Mouse (Mus musculus) CH12.LX (cell line): ENCODE measurements around the gene Ucp2. TPM values are rescaled to one million over a fixed set of nuclear protein-coding genes. Genes with fewer than 3 reads are reported as not detected.

Source experiments
- DNase-seq: peaks from one replicate; pipeline ENCODE4 v3.0.0-alpha.2; 2013; ENCODE audit errors: extremely low read depth
- H3K27ac ChIP-seq: 2 replicates; pipeline ENCODE4 v1.5.1; 2012; ENCODE audit warnings: low read depth, mild to moderate bottlenecking, control low read depth, moderate library complexity; ENCODE audit not compliant: insufficient read depth
- H3K27me3 ChIP-seq: replicated peaks from 2 replicates; pipeline ENCODE3; 2012; ENCODE audit warnings: inconsistent platforms
- H3K36me3 ChIP-seq, 2 experiments: replicated peaks in 1 of 2; 2 replicates each; pipeline versions ENCODE3 to v1.6.1; 2012; ENCODE audit warnings: inconsistent platforms in 1 of 2, low read length in 1 of 2, mild to moderate bottlenecking in 1 of 2, mixed read lengths in 1 of 2, moderate library complexity in 1 of 2; ENCODE audit not compliant: control insufficient read depth in 1 of 2, insufficient read depth in 1 of 2
- H3K4me1 ChIP-seq, 2 experiments: 2 replicates each; pipeline ENCODE4 v1.6.1; 2012; ENCODE audit warnings: inconsistent platforms in 1 of 2, moderate library complexity in 1 of 2; ENCODE audit not compliant: insufficient read depth in 2 of 2, control insufficient read depth in 1 of 2
- H3K4me2 ChIP-seq: 2 replicates; pipeline ENCODE4 v1.6.1; 2012; ENCODE audit warnings: low read depth, mild to moderate bottlenecking, control low read depth; ENCODE audit not compliant: poor library complexity, insufficient read depth, severe bottlenecking
- H3K4me3 ChIP-seq, 3 experiments: fragments of 150-350 bp in 1 of 3; sonication (generic) in 1 of 3; replicated peaks in 1 of 3; 2 replicates each; pipeline versions ENCODE3 to v1.5.1; 2011 to 2012; ENCODE audit warnings: low read depth in 2 of 3, low read length in 2 of 3, mild to moderate bottlenecking in 2 of 3, moderate library complexity in 2 of 3, control low read depth in 1 of 3, improper control_type of control experiment in 1 of 3, inconsistent platforms in 1 of 3, mixed read lengths in 1 of 3; ENCODE audit not compliant: poor library complexity in 1 of 3
- H3K79me2 ChIP-seq: replicated peaks from 2 replicates; pipeline ENCODE4 v1.6.1; 2012; ENCODE audit warnings: mild to moderate bottlenecking, moderate library complexity; ENCODE audit not compliant: control insufficient read depth, poor library complexity, insufficient read depth, severe bottlenecking; ENCODE audit errors: extremely low read depth
- H3K9ac ChIP-seq: 2 replicates; pipeline ENCODE4 v1.6.1; 2012; ENCODE audit warnings: low read depth, mild to moderate bottlenecking, control low read depth, moderate library complexity; ENCODE audit not compliant: insufficient read depth
- H3K9me3 ChIP-seq: replicated peaks from 2 replicates; pipeline ENCODE3; 2012; ENCODE audit warnings: low read length, inconsistent platforms, mixed read lengths
- CHD2 ChIP-seq: IDR thresholded peaks from 2 replicates; pipeline ENCODE4 v1.6.1; 2011; ENCODE audit warnings: low read length, improper control_type of control experiment
- ELF1 ChIP-seq: IDR thresholded peaks from 2 replicates; pipeline ENCODE4 v1.6.1; 2014; ENCODE audit warnings: low read depth, mild to moderate bottlenecking, inconsistent platforms, low read length, improper control_type of control experiment
- EP300 ChIP-seq: IDR thresholded peaks from 2 replicates; pipeline ENCODE4 v1.6.1; 2011; ENCODE audit warnings: low read length, improper control_type of control experiment
- GABPA ChIP-seq: IDR thresholded peaks from 2 replicates; pipeline ENCODE4 v1.6.1; 2012; ENCODE audit warnings: low read depth, low read length, improper control_type of control experiment, inconsistent platforms; ENCODE audit not compliant: insufficient replicate concordance
- HCFC1 ChIP-seq: IDR thresholded peaks from 2 replicates; pipeline ENCODE4 v1.6.1; 2012; ENCODE audit warnings: low read depth, mild to moderate bottlenecking, inconsistent platforms, low read length, improper control_type of control experiment
- JUN ChIP-seq: IDR thresholded peaks from 2 replicates; pipeline ENCODE4 v1.6.1; 2011; ENCODE audit warnings: low read depth, mild to moderate bottlenecking, low read length, improper control_type of control experiment, moderate library complexity; ENCODE audit not compliant: insufficient read depth
- KAT2A ChIP-seq: IDR thresholded peaks from 2 replicates; pipeline ENCODE4 v1.6.1; 2012; ENCODE audit warnings: low read length, improper control_type of control experiment, inconsistent platforms; ENCODE audit not compliant: insufficient replicate concordance
- MAX ChIP-seq: IDR thresholded peaks from 2 replicates; pipeline ENCODE4 v1.6.1; 2011; ENCODE audit warnings: low read length, improper control_type of control experiment
- MXI1 ChIP-seq: IDR thresholded peaks from 2 replicates; pipeline ENCODE4 v1.6.1; 2011; ENCODE audit warnings: mild to moderate bottlenecking, low read depth, low read length, improper control_type of control experiment
- MYC ChIP-seq: IDR thresholded peaks from 2 replicates; pipeline ENCODE4 v1.6.1; 2011; ENCODE audit warnings: low read depth, mild to moderate bottlenecking, improper control_type of control experiment, low read length
- NELFE ChIP-seq: IDR thresholded peaks from 2 replicates; pipeline ENCODE4 v1.6.1; 2011; ENCODE audit warnings: low read depth, low read length, improper control_type of control experiment
- PAX5 ChIP-seq: IDR thresholded peaks from 2 replicates; pipeline ENCODE4 v1.6.1; 2012; ENCODE audit warnings: low read length, inconsistent platforms, mixed read lengths
- POLR2A ChIP-seq: IDR thresholded peaks from 2 replicates; pipeline ENCODE4 v1.6.1; 2011; ENCODE audit warnings: low read depth, mild to moderate bottlenecking, improper control_type of control experiment, low read length
- RAD21 ChIP-seq: IDR thresholded peaks from 2 replicates; pipeline ENCODE4 v1.6.1; 2011; ENCODE audit warnings: low read depth, mild to moderate bottlenecking, low read length, improper control_type of control experiment, moderate library complexity
- RCOR1 ChIP-seq: conservative IDR thresholded peaks from 2 replicates; pipeline ENCODE4 v1.6.1; 2012; ENCODE audit warnings: low read depth, mild to moderate bottlenecking, inconsistent platforms, low read length, improper control_type of control experiment
- SIN3A ChIP-seq: IDR thresholded peaks from 2 replicates; pipeline ENCODE4 v1.6.1; 2012; ENCODE audit warnings: low read length, improper control_type of control experiment, inconsistent platforms
- SMC3 ChIP-seq: IDR thresholded peaks from 2 replicates; pipeline ENCODE4 v1.6.1; 2011; ENCODE audit warnings: low read depth, low read length, improper control_type of control experiment
- TCF12 ChIP-seq: IDR thresholded peaks from 2 replicates; pipeline ENCODE4 v1.6.1; 2014; ENCODE audit warnings: low read depth, mild to moderate bottlenecking, inconsistent platforms, low read length, improper control_type of control experiment
- UBTF ChIP-seq: IDR thresholded peaks from 2 replicates; pipeline ENCODE4 v1.6.1; 2012; ENCODE audit warnings: low read depth, mild to moderate bottlenecking, inconsistent platforms, low read length, improper control_type of control experiment, moderate library complexity
- USF2 ChIP-seq: conservative IDR thresholded peaks from 2 replicates; pipeline ENCODE4 v1.6.1; 2011; ENCODE audit warnings: low read depth, low read length, improper control_type of control experiment
- ZC3H11A ChIP-seq: IDR thresholded peaks from 2 replicates; pipeline ENCODE4 v1.6.1; 2012; ENCODE audit warnings: low read depth, mild to moderate bottlenecking, inconsistent platforms, low read length, improper control_type of control experiment
- ZMIZ1 ChIP-seq: IDR thresholded peaks from 2 replicates; pipeline ENCODE4 v1.6.1; 2012; ENCODE audit warnings: low read depth, mild to moderate bottlenecking, inconsistent platforms, low read length, improper control_type of control experiment
- dilution Hi-C: fragments of 300-500 bp; cut with MboI; formaldehyde crosslinking; loops from 2 replicates; pipeline ENCODE4 v1.14.3; 2020; ENCODE audit warnings: low sequenced_read_pairs; ENCODE audit not compliant: extremely low pct_unique_long_range_greater_than_20kb, extremely low pct_ligation_motif_present
- in situ Hi-C: fragments of 300-500 bp; cut with MboI; formaldehyde crosslinking; loops from 3 replicates; pipeline ENCODE4 v1.14.3; 2019; ENCODE audit warnings: low sequenced_read_pairs, low pct_ligation_motif_present, low pct_unique_long_range_greater_than_20kb, mixed read lengths
- polyA plus RNA-seq: library from polyadenylated mRNA; unstranded; fragments of >175 nt; gene quantifications from 2 replicates; pipeline ENCODE4 v1.2.1, GENCODE M21; 2012; ENCODE audit warnings: low read depth; ENCODE audit not compliant: insufficient read length
- total RNA-seq, 2 experiments: library from RNA; depleted of rRNA; stranded (reverse); fragments of 300-350 nt in 1 of 2; fragments of >200 nt in 1 of 2; gene quantifications; 2 replicates each; pipeline ENCODE4 v1.2.3; 2012 to 2014

Ucp2 gene
- total and polyA plus RNA-seq, 3 experiments: 131 to 635 (median 131) TPM

DNA sequence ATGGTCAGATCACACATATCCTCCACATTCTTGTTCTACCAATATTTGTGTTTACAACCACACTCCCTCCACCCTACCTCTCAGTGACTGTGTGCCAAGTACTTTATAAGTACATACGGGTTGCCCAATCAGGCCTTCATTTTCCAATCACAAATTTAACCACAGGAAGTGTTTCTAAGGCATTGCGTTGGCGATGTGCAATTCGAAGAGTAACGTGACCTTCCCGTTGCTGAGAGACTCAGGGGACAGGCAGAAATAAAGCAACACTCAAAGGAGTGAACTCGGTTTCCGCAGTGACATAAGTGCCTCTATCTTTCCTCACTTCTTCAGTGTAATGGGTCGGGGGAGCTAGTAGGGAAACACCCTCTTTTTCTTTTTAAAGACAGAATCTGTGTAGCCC lies 46.4 kb downstream of the Ucp2 start:
- H3K4me3 ChIP-seq: no peak overlapping the region
- DNase-seq: no peak
- in situ Hi-C loops (loop anchor here (5.0 kb wide), 2 partner anchors 43 to 113 kb away; no protein-coding TSS in a partner anchor), dilution Hi-C loops (no loop called here)
- no peak overlapping the region for H3K27ac ChIP-seq
- no peak overlapping the region for H3K9ac ChIP-seq
- 0 out of 2 replicates have a peak, but pooled peaks cover 5% of the 10 kb centered on the region for H3K79me2 ChIP-seq
- TF ChIP-seq RAD21 (no peak), EP300 (no peak), HCFC1 (no peak), JUN (no peak), MYC (no peak), ZC3H11A (no peak), ZMIZ1 (no peak), CHD2 (no peak), KAT2A (no peak), RCOR1 (no peak), GABPA (no peak)
- H3K4me2 ChIP-seq: no peak overlapping the region
- H3K27me3 ChIP-seq: no peaks in the 10 kb centered on the region
- no peaks in the 10 kb centered on the region for H3K9me3 ChIP-seq
- H3K36me3 ChIP-seq: peaks cover 15 to 34% of the 10 kb centered on the region in 2 experiments
- peaks cover 0 to 13% of the 10 kb centered on the region in 2 experiments; a peak in 2 of 4 replicates for H3K4me1 ChIP-seq

DNA sequence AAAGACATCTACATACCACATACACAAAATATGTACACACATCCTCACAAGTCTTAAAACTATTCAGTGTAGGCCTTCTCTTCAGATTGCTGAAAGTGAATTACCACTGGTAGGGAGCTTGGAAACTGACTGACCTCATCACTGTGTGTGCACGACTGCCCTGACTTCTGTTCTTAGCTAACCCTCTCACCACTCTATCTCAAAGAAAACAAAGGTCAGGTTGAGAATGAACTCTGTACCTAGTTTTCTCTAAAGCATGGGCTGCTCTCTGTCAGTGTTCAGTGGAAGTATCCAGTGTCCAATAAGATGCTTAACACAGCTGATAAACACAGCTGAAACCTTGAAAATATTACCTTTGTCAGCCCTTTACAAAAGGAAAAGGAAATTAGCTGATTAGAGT lies 51.3 kb downstream of the Ucp2 start:
- in situ Hi-C loops: no loop called here

DNA sequence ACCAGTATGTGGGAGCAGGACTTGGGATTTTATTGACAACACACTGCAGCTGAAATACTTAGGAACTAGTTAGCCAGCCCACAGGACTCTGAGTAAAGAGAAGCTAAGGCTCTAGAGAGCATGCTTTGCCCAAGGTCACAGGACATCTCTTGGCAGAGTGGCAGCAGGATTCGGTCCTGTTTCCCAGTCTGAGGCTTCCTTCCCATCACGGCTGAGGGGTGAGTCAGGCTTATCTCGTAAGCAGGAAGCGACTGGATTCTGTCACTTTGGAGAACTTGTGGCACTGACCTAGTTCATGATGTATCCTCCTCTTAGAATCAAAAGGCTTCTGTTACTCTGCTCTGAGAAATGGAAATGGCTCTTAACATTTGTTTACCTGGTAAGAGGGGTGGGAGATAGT lies 54.5 kb downstream of the Ucp2 start:
- Histone ChIP-seq H3K36me3 (peaks cover 10 to 67% of the 10 kb centered on the region in 2 experiments), H3K27ac (no peak overlapping the region), H3K4me3 (no peak overlapping the region), H3K4me1 (no peaks in the 10 kb centered on the region), H3K4me2 (no peak overlapping the region), H3K9me3 (no peaks in the 10 kb centered on the region), H3K9ac (no peak overlapping the region), H3K27me3 (no peaks in the 10 kb centered on the region), H3K79me2 (no peaks in the 10 kb centered on the region)
- TF ChIP-seq SIN3A (no peak), POLR2A (no peak), GABPA (no peak), ELF1 (no peak), UBTF (no peak), KAT2A (no peak), RCOR1 (no peak), SMC3 (no peak), CHD2 (no peak), MYC (no peak), TCF12 (no peak)
- in situ Hi-C loops (no loop called here), dilution Hi-C loops (no loop called here)
- DNase-seq: no peak

More for the DNA sequence above, 51.3 kb downstream of the Ucp2 start:
- Histone ChIP-seq H3K27ac (no peak overlapping the region), H3K36me3 (peaks cover 11 to 53% of the 10 kb centered on the region in 2 experiments), H3K27me3 (no peaks in the 10 kb centered on the region), H3K4me1 (no peaks in the 10 kb centered on the region), H3K4me3 (no peak overlapping the region), H3K79me2 (no peaks in the 10 kb centered on the region), H3K9me3 (no peaks in the 10 kb centered on the region), H3K9ac (no peak overlapping the region), H3K4me2 (no peak overlapping the region)
- dilution Hi-C loops: no loop called here
- no peak for DNase-seq
- TF ChIP-seq RCOR1 (no peak), PAX5 (no peak), MAX (no peak), CHD2 (no peak), NELFE (no peak), MXI1 (no peak), USF2 (no peak), JUN (no peak)
